Mouse (Mus musculus): ENCODE results near the gene Mef2b. TPM values are rescaled to one million over a fixed set of nuclear protein-coding genes. Genes with fewer than 3 reads are reported as not detected.

The Mef2b gene
- total RNA-seq, 2 experiments from 2014 or later, result 0.61 to 0.64 TPM

GRCm38 (mm10) chr8:70130066-70130465 lies 9.4 kb upstream of the Mef2b start:
- intact Hi-C loops (cut with DNase I), result no loop called here
- no peak for DNase-seq (ENCODE audit: low spot score in 2 of 2)

DNA sequence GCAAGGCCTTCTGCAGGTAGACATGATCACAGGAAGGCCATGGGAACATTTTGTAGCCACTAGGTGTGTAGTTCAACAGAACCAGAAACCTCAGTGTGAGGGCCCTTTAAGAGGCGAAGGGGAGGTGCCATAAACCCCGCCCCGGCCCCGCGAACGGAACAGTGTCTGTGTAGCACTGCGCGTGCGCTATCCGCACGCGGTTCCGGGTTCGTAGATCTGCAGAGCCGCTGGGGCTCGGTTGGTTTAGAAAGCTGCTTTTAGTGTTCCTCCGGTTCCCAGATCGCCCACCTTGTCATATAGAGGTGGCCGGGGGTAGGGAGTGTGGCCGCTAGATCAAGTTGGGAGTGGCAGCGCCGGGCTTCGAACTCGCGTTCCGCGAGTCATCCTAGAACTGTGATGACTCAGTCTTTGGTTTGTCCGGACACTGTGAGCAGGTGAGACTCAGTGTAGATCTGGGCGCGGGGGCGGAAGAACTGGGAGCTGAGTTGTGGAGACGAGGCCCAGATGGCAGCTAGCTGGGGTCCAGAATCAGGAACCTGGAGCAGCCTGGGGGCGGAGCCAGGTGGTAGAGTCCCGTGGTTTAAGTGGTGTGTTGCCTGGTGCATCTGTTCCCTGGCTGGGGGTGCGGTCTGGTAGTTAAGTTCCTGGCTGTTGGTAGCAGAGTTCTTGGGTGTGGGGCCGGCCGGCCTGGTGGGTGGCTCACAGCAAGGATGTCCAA lies 8.2 kb upstream of the Mef2b start, which contains the start of gene Nr2c2ap:
Gene Nr2c2ap (plus strand): TSS at position 168 of the 718 bp plus-strand sequence.
- DNase-seq (ENCODE audit: low spot score in 2 of 2), result peak; percentile 75 to 79
- intact Hi-C loops (cut with DNase I), result no loop called here

- intact Hi-C loops (cut with DNase I), result no loop called here
Measured at GRCm38 (mm10) chr8:70134086-70134485, 5.4 kb upstream of the Mef2b start.

GRCm38 (mm10) chr8:70134931-70135330 lies 4.6 kb upstream of the Mef2b start:
- intact Hi-C loops (cut with DNase I), result no loop called here
- DNase-seq (ENCODE audit: low spot score in 2 of 2), result no peak

More at GRCm38 (mm10) chr8:70134086-70134485, 5.4 kb upstream of the Mef2b start:
- no peak for DNase-seq (ENCODE audit: low spot score in 2 of 2)

DNA sequence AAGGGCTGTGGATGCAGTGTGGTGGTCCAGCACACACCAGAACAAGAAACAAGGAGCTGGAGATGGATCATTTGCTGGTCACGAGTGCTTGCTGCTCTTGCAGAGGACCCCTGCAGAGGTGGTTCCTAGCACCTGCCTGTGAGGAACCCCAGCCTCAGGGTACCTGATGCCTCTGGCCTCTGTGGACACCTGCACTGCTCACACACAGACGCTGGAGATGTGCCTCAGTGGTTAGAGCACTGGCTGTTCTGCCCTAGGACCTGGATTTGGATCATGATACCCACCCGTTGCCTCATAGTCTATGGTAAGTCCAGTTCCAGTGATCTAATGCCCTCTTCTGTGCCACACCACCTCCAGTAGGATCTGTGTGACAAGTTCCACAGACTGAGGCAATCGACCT lies 2.9 kb upstream of the Mef2b start:
- intact Hi-C loops (cut with DNase I), result no loop called here
- no peak for DNase-seq (ENCODE audit: low spot score in 2 of 2)

DNA sequence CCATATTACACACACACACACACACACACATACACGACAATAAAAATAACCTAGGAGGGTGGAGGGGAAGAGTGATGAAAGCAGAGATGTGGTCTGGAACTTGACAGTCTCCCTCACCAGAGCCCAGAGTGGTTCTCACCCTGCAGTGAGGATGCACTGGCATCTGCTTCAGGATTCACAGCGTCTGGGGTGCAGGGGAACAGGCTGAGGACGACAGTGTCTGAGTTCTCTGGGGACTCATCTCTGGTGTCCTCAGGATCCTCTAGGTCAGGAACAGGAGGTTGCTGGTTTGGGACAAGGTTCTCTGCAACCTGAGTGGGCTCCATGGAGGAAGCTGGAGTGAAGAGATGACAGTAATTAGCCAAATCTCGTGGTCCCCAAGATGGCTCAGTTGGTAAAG lies 1.6 kb upstream of the Mef2b start:
- intact Hi-C loops (cut with DNase I), result no loop called here
- no peak for DNase-seq (ENCODE audit: low spot score in 2 of 2)

GRCm38 (mm10) chr8:70139981-70140380 lies 470 bp downstream of the Mef2b start:
- no peak for DNase-seq (ENCODE audit: low spot score in 2 of 2)
- intact Hi-C loops (cut with DNase I), result no loop called here

DNA sequence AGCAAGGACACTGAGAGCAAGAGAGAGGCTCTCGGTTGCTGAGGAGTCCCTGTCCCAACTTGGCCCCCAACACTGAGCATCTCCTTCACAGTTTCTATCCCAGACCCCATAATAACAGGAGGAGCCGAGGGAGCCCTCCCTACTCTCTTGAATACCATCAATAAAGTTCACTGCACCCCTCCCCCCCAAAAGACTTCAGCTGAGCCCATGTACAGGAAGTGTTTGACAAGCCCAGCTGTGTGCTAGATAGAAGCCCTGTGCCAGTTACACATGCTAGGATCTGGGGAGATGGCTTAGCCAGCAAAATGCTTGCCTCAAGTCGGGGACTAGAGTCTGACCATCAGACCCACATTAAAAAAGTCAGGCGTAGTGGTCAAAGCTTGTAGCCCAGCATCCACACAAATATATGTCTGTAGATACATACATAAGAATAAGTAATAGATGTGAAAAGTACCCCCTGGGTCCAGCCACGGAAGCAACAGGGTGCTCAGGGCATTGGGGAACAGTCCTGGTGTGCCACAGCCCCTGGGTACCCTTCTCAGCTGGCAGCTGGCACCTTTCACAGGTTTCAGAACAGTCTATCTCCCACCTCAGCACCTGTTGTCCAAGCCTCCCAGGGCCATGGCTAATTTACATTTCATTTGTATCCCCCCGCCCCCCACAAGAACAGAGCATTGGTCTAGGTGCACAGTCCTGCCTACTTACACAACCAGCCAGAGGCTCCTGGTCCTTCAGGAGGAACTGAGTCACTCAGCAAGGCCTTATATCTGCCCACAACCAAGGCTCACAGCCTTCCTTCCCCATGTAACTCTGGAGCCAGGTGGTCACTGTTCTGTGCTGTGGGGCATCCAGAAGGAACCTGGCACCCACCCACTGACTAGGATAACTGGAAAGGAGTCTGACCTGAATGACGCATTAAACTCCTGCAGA lies 8.4 kb downstream of the Mef2b start:
- no peak for DNase-seq (ENCODE audit: low spot score in 2 of 2)

GRCm38 (mm10) chr8:70150158-70150557 lies 10.6 kb downstream of the Mef2b start:
- no peak for DNase-seq (ENCODE audit: low spot score in 2 of 2)
- intact Hi-C loops (cut with DNase I), result no loop called here

More for the DNA sequence above, 8.4 kb downstream of the Mef2b start:
- intact Hi-C loops (cut with DNase I), result no loop called here

DNA sequence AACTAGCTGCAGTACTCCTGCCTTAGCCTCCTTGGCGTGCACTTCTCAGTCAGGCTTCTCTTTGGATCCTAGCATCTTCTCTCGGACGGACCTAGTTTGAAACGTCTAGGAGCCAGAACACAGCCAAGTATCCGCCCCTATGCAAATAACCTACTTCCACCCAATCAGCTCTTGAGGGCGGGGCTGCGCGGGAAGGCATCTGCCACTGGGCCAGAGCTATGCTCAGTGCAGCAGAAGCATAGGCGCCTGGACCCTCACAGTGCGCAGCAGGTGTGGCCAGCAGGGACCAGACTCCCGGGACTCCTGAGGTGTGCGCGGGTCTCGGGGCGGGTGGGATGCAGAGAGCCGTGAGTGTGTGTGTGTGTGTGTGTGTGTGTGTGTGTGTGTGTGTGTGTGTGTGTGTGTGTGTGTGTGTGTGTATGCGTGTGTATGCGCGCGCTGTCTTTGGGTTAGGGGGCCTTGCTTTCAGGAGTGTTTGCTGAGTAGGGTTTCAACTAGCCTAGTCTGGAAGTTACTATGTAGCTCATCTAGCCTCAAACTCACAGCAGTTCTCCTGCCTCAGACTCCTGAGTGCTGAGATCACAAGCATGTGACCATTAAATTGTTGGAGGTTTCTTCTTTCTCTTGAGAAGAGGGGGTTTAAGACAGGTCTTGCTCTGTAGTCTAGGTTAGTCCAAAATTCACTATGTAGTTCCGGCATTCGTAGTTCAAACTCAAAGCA lies 13.2 kb downstream of the Mef2b start:
- intact Hi-C loops (cut with DNase I), result no loop called here

GRCm38 (mm10) chr8:70157240-70157800 lies 17.8 kb downstream of the Mef2b start:
- no peak for DNase-seq (ENCODE audit: low spot score in 2 of 2)
- intact Hi-C loops (cut with DNase I), result no loop called here

More for the DNA sequence above, 13.2 kb downstream of the Mef2b start:
- DNase-seq (ENCODE audit: low spot score in 2 of 2), result peak; percentile 21 to 22

- DNase-seq (ENCODE audit: low spot score in 2 of 2), result peak; percentile 46 to 67
- intact Hi-C loops (cut with DNase I), result no loop called here
Measured at GRCm38 (mm10) chr8:70158069-70158853, 18.8 kb downstream of the Mef2b start.

- intact Hi-C loops (cut with DNase I), result no loop called here
- DNase-seq (ENCODE audit: low spot score in 2 of 2), result no peak
Measured at GRCm38 (mm10) chr8:70159211-70159610, 19.7 kb downstream of the Mef2b start.

DNA sequence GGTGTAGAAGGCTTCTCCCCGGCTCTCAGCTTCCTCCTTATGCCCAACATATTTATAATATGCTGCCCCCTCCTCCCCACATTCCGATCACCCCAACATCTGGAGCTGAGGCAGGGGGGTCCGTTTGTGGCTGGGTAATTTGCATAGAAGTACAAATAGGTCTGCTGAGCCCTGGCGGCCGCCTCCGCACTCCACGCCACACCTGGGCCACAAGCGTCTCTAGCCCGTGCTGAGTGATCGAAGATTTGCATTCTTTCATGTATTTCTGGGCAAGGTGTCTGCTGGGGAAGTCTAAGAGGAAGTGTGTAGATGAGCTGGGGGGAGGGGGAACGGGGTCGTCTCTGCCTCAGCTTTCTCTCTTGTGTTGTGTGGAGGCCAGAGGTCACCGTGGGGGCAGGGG lies 20.5 kb downstream of the Mef2b start:
- intact Hi-C loops (cut with DNase I), result loop anchor here (10.0 kb wide), 1 partner anchor 245 kb away; no protein-coding TSS in a partner anchor
- DNase-seq (ENCODE audit: low spot score in 2 of 2), result no peak

GRCm38 (mm10) chr8:70163316-70163715 lies 23.8 kb downstream of the Mef2b start:
- intact Hi-C loops (cut with DNase I), result loop anchor here (10.0 kb wide), 1 partner anchor 249 kb away; no protein-coding TSS in a partner anchor
- no peak for DNase-seq (ENCODE audit: low spot score in 2 of 2)

DNA sequence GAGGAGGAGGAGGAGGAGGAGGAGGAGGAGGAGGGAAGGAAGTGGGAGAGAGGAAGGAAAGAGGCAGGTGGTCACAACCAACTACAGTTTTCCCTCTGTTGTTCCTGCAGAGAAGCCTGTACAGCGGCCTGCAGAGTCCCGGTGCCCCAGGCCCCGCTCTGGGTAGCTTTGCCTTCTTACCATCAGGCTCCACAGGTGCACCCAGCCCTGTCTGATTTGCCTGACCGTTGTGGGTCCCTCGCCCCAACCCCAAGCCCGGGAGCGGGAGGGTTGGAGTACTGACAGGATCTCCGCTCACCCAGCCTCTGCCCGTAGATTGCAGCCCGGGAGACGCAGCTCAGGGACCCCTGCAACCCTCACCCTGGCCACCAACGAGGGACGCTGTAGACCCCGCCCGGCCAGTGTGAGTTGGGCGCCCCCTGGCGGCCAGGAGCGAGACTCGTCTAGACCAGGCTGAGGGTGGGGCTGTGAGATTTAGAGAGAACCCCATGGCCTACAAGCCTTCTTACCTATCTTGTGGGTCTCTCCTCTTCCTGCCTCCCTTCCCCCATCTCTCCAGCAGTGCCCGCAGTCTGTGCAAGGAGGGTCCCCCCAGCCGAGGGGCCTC lies 27.1 kb downstream of the Mef2b start:
- intact Hi-C loops (cut with DNase I), result loop anchor here (2.0 to 10.0 kb wide), 2 partner anchors 78 to 252 kb away; no protein-coding TSS in a partner anchor
- DNase-seq (ENCODE audit: low spot score in 2 of 2), result peak in 1 of 2 experiments; percentile 35

DNA sequence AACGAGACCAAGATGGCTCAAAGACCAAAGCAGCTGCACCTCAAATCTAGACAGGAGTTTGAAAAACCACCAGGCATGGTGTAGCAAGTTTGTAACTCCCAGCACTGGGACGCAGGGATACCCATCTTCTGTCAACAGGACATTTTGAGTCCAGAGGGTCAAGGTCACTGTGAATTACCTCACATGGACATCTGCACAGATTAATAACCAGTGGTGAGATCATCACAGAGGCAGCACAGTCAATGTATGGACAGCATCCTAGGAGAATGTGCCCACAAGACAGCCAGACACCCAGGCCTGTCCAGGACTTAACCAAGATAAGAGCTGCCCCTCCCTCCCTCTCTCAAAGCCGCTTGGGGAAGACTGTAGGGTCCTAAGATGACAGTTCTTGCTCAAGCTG lies 30.6 kb downstream of the Mef2b start:
- intact Hi-C loops (cut with DNase I), result no loop called here
- no peak for DNase-seq (ENCODE audit: low spot score in 2 of 2)

DNA sequence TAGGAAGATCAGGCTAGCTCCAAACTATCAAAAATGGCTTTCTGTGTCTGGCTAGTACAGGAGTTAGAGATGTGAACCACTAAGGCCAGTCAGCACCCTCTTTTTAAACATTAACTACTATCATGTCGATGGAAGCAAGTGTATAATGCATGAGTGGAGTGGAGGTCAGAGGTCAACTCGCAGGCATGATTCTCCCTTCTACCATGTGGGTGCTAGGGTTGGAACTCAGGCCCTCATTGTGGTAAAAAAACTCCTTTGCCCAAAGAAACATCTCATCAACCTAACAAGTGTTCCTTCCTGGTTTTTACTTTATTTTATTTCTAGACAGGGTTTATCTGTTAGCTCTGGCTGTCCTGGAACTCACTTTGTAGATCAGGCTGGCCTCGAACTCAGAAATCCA lies 31.2 kb downstream of the Mef2b start:
- intact Hi-C loops (cut with DNase I), result no loop called here
- DNase-seq (ENCODE audit: low spot score in 2 of 2), result no peak
